Mouse (Mus musculus): Measurements from ENCODE around the gene Apol7c.
"Not testable (repeated sequence)": the region's sequence is repeated elsewhere in the genome, so short reads cannot be mapped to it uniquely, and the experiment has no call there.

Apol7c gene

GRCm38 (mm10) chr15:77533216-77533615 lies at the start of gene Apol7c:
Apol7c (minus strand) TSS chr15:77533316.
- no peak for DNase-seq (ENCODE audit: extremely low read depth, low read depth, low spot score)

GRCm38 (mm10) chr15:77581681-77582080 lies 48.6 kb upstream of the Apol7c start:
- DNase-seq (ENCODE audit: extremely low read depth, low read depth, low spot score): no peak

GRCm38 (mm10) chr15:77579311-77579710 lies 46.2 kb upstream of the Apol7c start:
- DNase-seq (ENCODE audit: extremely low read depth, low read depth, low spot score): no peak

GRCm38 (mm10) chr15:77578801-77579200 lies 45.7 kb upstream of the Apol7c start:
- no peak for DNase-seq (ENCODE audit: extremely low read depth, low read depth, low spot score)

- DNase-seq (ENCODE audit: extremely low read depth, low read depth, low spot score): no peak
Measured at GRCm38 (mm10) chr15:77563219-77563618, 30.1 kb upstream of the Apol7c start.

GRCm38 (mm10) chr15:77561792-77562191 lies 28.7 kb upstream of the Apol7c start, which contains the start of gene 1700025B11Rik:
1700025B11Rik (minus strand) TSS chr15:77561892.
- DNase-seq (ENCODE audit: extremely low read depth, low read depth, low spot score): no peak

- DNase-seq (ENCODE audit: extremely low read depth, low read depth, low spot score): not testable (repeated sequence)
Measured at GRCm38 (mm10) chr15:77539221-77539620, 6.1 kb upstream of the Apol7c start.

GRCm38 (mm10) chr15:77523186-77523843 lies 9.8 kb downstream of the Apol7c start:
- DNase-seq (ENCODE audit: extremely low read depth, low read depth, low spot score): not testable (repeated sequence)

GRCm38 (mm10) chr15:77520596-77520995 lies 12.5 kb downstream of the Apol7c start:
- not testable (repeated sequence) for DNase-seq (ENCODE audit: extremely low read depth, low read depth, low spot score)

GRCm38 (mm10) chr15:77507966-77508365 lies 25.1 kb downstream of the Apol7c start, which contains the start of gene Apol11a:
Apol11a (plus strand) TSS chr15:77508271.
- not testable (repeated sequence) for DNase-seq (ENCODE audit: extremely low read depth, low read depth, low spot score)

- not testable (repeated sequence) for DNase-seq (ENCODE audit: extremely low read depth, low read depth, low spot score)
Measured at GRCm38 (mm10) chr15:77494694-77495093, 38.4 kb downstream of the Apol7c start.

GRCm38 (mm10) chr15:77493181-77493580 lies 39.9 kb downstream of the Apol7c start:
- not testable (repeated sequence) for DNase-seq (ENCODE audit: extremely low read depth, low read depth, low spot score)

- no peak for DNase-seq (ENCODE audit: extremely low read depth, low read depth, low spot score)
Measured at GRCm38 (mm10) chr15:77482140-77482794, 50.8 kb downstream of the Apol7c start.

GRCm38 (mm10) chr15:77476693-77477092 lies 56.4 kb downstream of the Apol7c start, which contains the start of gene Apol10a:
Apol10a (plus strand) TSS chr15:77477047.
- DNase-seq (ENCODE audit: extremely low read depth, low read depth, low spot score): not testable (repeated sequence)
